Mouse (Mus musculus) spleen, postnatal 10 days (tissue): Measurements from ENCODE around the gene Angptl8.
A peak's percentile ranks its signal among the peaks of the same experiment; 100 is the strongest.
"Not testable (repeated sequence)": the region's sequence is repeated elsewhere in the genome, so short reads cannot be mapped to it uniquely, and the experiment has no call there.

Experiments used
- DNase-seq, 2 experiments: peaks; one replicate each; pipeline ENCODE4 v3.0.0; 2021 to 2022; ENCODE audit warnings: low spot score in 2 of 2

Angptl8 gene

GRCm38 (mm10) chr9:21835258-21835912 lies at the start of gene Angptl8:
Angptl8 (plus strand) TSS chr9:21835510.
- DNase-seq, result no peak

DNA sequence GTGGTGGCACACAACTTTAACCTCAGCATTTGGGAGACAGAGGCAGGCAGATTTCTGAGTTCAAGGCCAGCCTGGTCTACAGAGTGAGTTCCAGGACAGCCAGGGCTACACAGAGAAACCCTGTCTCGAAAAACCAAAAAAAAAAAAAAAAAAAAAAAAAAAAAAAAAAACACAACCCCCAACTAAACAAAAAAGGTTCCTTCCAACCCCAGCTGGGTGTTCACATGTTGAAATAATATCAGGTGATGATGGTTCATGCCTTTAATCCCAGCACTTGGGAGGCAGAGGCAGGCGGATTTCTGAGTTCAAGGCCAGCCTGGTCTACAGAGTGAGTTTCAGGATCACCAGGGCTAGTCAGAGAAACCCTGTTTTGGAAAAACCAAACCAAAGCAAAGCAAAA lies 49.0 kb upstream of the Angptl8 start:
- DNase-seq, result not testable (repeated sequence)

DNA sequence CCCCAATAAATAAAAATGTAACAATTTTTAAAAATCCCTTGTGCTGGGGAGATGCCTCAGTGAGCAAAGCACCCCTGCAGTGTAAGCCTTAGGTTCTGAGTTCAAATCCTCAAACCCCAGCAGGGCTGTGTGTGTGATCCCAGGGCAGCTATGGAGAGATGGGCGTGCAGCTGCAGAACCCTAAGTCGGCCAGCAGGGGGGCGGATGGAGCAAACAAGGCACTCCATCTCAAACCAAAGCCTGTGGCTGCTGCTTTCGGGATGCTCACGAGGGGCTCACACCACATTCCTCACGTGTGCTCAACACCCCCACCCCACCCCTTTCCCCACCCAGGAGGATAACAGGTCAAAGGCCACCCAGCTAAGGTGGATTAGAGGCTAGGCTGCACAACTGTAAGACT lies 48.4 kb upstream of the Angptl8 start:
- peak; percentile 45 to 76 for DNase-seq

DNA sequence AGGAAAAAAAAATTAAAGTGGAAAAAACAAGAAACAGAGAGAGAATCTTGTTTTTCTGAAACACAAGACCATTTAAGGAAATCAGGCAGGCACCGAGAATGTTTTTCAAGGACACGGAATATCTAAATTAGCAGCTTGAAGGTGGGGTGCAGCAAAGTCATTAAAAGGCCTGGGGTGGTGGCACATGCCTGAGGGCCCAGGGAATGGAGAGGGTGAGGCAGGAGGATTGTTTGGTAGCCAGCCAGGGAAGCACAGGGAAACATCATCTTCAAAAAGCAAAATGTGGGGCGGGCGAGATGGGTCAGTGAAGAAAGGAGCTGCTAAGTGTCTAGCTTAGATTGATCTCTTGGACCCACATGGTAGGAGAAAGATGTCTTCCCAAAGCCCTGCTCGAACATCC lies 47.7 kb upstream of the Angptl8 start:
- DNase-seq, result no peak

GRCm38 (mm10) chr9:21788234-21788633 lies 47.1 kb upstream of the Angptl8 start:
- no peak for DNase-seq

- DNase-seq, result no peak
These were observed 43.4 kb upstream of the Angptl8 start for GRCm38 (mm10) chr9:21791861-21792260.

- no peak for DNase-seq
These were observed 42.7 kb upstream of the Angptl8 start for GRCm38 (mm10) chr9:21792644-21793043.

- not testable (repeated sequence) for DNase-seq
These were observed 41.8 kb upstream of the Angptl8 start for GRCm38 (mm10) chr9:21793507-21793906.

DNA sequence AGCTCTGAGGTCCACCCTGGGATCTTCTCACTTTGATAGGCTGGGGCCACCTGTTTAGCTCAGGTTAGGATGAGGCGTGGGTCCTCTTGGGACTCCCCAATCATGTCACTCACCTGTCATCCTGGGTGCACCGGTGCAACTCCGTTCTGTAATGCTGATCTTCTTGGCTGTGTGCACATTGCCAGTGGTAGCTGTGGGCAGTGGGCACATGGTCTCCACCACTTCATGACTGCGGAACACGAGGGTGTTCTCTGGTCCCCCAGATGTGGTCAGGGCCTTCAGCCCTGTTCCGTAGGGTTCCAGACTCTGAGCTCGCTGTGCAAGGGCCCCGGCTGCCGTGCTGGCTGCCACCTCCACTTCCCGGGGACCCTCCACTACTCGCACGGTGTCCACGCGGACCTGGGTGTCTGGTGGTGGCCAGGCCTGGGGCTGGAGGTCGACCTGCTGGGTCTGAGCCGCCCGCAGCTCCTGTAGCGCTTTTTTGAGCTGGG lies 40.9 kb upstream of the Angptl8 start:
- DNase-seq, result no peak

DNA sequence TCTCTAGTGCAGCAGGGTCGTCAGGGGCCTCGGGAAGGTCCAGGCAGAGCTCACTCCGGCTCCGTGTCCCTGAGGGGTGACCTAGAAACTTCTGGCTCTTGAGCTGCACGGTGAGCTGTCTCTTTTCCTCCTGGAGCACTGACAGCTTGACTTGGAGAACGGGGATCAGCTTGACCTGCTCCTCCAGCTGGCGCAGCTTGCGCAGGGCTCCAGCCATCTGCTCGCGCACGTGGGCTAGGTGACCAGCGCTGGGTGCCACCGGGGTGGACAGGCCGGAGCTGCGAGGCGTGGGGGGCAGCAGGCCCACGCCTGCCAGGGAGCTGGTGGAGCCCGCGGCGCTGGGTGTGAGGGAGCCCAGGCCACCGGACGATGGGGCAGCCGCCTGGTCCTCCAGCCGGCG lies 40.4 kb upstream of the Angptl8 start:
- no peak for DNase-seq

DNA sequence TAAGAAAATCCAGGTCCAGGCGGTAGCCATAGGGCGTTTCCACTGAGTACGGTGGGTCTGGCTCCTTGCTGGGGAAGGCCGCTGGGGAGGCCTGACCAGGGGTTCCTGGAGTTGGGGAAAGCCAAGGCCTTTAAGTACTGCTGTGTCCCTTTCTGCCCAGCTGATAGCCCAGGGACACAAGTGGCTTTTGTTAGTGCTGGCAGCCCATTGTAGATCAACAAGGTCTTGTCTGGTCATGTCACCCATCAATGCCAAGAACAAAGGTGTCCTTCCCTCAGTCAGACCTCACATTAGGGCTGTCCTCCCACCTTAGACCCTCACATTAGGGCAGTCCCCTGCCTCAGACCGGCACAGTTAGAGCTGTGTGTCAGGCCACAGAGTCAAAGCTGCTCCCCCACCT lies 39.7 kb upstream of the Angptl8 start:
- no peak for DNase-seq

- no peak for DNase-seq
These were observed 39.1 kb upstream of the Angptl8 start for GRCm38 (mm10) chr9:21796259-21796658.

- no peak for DNase-seq
These were observed 38.4 kb upstream of the Angptl8 start for GRCm38 (mm10) chr9:21796919-21797318.

DNA sequence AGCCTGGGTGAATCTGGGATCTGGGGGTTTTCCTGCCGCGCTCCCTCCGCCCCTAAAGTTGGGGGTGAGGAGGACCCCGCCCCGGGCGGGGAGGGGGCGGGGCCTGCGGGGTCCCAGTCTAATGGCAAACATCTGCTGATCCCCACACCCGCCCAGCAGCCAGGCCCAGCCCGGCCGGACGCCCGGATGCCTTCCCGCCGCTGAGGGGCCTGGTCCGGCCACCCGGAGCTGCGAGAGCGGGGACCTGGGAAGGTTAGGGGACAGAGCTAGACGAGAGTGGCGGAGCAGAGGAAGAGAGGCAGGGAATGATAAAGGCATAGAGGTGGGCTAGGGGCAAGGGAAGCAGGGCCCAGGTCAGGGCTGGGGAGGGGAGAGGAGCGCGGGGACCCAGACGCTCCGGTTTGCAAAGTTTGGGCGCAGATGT lies 37.4 kb upstream of the Angptl8 start:
- DNase-seq, result peak; percentile 22 to 49

DNA sequence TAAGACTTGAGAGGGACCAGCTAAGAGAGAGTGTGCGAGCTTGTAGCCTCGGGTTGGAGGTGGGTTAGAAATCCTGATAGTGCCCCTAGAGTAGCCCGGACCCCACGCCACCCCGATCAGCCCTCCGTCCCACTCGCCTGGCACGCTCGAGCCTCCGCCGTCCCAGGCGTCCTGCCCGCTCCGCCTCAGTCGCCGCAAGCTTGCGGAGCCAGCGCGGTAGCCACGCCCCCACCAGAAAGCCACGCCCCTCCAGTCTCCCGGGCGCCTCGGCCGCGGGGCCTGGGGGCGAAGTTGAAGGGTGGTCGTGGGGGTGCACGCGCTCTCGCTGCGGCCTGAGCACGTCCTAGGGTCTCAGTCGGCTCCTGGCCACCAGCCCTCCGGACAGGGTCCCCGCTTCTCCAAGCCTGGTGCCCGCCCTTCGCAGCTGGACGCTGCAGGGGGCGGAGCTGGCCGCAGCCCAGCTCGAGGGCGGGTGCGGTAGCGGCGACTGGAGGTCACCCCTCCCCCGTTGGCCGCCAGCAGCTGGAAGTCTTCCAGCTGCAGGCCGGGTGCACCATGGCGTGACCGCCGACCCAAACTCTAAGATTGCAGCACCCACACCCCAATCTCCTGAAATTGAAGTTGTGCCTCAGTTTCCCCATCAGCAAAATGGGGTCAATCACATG lies 36.8 kb upstream of the Angptl8 start, which contains the start of gene Kank2:
Kank2 (minus strand) TSS at position 400 of the 665 bp plus-strand sequence.
- DNase-seq, result peak; percentile 80 to 88

- DNase-seq, result no peak
These were observed 36.3 kb upstream of the Angptl8 start for GRCm38 (mm10) chr9:21799010-21799350.

DNA sequence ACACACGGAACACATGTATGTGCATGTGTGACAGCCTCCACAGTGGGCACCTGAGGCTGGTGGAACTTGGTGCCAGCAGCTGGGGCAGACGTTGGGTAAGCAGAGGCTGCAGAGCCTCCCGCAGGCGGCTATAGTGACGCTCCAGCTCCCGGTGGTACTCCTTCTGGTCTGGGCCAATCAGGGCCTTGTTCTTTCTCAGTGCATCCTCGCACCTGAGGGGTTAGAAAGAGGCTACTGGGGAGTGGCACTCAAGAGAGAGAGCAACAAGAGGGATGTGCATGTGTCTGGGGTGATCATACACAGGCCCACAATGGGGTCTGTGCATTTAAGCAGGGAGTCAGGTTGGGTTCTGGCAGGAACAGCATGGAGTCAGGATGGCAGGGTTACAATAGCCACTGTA lies 34.2 kb upstream of the Angptl8 start:
- DNase-seq, result no peak

DNA sequence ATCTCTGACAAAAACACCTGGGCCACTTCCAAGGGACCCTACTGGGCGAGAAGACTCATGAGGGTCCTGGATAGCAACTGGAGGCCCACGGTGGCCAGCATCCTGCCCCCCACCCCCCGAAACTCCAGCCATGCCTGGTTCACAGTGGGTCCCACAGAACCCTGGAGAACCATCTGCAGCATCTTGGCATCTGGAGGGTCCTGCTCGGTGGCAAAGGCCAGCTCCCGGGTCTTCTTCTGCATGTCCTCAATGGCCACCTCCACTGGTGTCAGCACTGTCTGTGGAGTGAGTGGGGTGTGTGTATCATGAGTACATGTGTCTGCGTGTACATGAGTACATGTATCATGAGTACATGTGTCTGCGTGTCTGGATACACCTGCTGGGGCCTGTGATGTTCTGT lies 33.7 kb upstream of the Angptl8 start:
- no peak for DNase-seq

DNA sequence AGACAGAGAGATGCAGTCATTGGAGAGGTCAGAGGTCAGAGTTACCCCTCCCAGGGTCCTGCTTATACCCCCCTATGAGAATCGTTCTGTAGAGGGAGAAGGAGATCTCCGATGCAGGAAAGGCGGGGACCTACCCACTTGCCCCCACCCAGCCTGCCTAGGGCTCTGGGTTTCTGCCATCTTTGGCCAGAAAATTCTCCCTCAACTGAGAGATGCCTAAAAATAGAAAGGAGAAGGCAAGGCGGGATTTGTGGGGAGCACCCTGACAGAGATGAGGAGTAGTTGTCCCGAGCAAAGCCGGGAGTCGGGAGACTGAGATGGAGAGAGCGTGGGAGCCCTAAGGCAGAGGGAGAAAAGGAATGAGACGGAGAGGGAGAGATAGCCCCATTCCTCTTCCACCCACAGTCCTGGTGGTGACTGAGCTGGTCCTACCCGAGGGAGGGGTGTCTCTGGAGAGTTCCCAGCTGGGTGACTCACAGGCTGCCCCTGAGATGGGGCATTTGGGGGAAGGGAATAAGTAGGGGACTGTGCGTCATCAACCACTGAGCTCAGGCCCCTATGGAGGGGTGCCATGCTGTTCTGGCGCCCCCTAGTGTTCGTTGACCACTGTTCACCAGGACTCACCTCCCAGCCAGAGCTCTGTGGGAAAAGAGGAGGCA lies 31.2 kb upstream of the Angptl8 start:
- peak; percentile 60 to 87 for DNase-seq

GRCm38 (mm10) chr9:21806363-21806762 lies 28.9 kb upstream of the Angptl8 start:
- no peak for DNase-seq

- no peak for DNase-seq
These were observed 28.3 kb upstream of the Angptl8 start for GRCm38 (mm10) chr9:21806976-21807375.

GRCm38 (mm10) chr9:21808561-21808960 lies 26.7 kb upstream of the Angptl8 start:
- peak in 1 of 2 experiments; percentile 36 for DNase-seq

- DNase-seq, result no peak
These were observed 24.1 kb upstream of the Angptl8 start for GRCm38 (mm10) chr9:21811170-21811569.
